Mouse (Mus musculus) Muller cell, postnatal 12 days (primary cell): ENCODE data around the gene Neu1.
A peak's percentile ranks its signal among the peaks of the same experiment; 100 is the strongest.
"Not testable (repeated sequence)": the region's sequence is repeated elsewhere in the genome, so short reads cannot be mapped to it uniquely, and the experiment has no call there.

Experiments
- DNase-seq: peaks from one replicate; pipeline ENCODE4 v3.0.0-alpha.2; 2015; ENCODE audit errors: inconsistent ontology term

Gene Neu1

DNA sequence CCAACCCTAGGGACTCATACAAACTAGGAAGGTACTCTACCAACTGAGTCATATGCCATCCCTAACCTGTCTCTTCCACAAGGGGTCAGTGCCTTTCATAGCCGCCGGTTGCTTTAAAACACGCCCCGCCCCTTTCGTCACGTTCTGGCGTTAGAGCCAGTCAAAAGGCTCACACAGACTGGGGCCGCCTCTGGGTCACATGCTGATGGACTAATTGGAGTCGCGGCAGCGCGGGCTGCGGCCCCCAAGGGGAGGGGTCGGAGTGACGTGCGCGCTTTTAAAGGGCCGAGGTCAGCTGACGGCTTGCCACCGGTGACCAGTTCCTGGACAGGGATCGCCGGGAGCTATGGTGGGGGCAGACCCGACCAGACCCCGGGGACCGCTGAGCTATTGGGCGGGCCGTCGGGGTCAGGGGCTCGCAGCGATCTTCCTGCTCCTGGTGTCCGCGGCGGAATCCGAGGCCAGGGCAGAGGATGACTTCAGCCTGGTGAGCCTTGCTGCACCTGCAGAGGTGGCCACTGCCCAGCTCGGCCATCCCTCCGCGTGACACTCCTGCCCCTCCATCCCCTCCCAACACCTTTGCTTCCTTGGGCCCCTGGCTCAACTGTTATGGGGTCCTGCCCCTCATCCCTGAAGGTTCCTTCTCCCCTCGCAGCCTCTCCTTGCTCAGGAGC lies at the start of gene Neu1:
Gene Neu1 (plus strand): TSS at position 193 of the 674 bp plus-strand sequence.
- peak; percentile 98 for DNase-seq

DNA sequence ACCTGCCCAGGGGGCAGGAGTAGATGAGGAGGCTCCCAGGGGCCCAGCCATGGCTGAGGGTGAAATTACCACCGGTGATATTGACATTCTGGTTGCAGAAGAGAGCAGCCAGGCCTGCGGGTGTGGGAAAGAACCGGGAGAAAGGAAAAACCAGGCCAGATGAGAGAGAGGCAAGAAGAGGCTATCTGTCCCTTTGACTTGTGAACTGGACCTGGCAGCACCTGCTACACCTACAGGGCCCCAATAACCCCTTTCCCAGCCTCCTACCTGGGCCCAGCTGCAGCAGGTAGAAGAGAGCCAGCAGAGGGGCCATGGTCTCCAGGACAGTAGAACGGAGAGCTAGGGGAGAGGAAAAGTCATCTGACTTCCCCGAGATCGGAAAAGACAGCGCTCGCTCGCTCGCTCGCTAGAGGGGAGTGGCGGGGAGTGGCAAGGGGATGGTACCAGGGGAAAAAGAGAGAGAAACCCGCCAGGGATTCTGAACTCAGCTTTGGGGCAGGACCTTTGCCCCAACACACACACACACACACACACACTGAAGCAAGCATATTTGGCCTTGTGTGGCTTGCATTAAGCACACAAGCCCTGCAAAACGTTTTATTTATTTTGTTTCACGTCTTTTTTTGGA lies 49.3 kb upstream of the Neu1 start, which contains the start of gene Gm20547:
Gene Gm20547 (minus strand): TSS at position 360 of the 628 bp plus-strand sequence.
- no peak for DNase-seq

DNA sequence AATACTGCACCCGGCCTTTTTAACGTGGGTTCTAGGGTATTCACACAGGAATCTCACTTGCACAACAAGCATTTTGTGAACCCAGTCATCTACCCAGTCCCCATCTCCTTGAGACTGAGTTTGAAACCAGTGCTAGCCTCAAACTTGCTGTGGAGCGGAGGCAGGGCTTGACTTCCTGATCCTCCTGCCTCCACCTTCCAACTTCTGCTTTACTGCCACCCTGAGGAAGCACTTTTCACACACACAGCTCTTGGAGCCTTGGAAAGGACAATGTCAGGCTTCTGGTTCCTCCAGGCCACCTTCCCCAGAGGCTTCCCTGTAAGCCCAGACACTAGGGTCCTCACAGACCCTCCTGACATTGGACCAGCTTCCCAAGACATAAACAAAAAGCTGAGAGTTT lies 47.7 kb upstream of the Neu1 start:
- no peak for DNase-seq

DNA sequence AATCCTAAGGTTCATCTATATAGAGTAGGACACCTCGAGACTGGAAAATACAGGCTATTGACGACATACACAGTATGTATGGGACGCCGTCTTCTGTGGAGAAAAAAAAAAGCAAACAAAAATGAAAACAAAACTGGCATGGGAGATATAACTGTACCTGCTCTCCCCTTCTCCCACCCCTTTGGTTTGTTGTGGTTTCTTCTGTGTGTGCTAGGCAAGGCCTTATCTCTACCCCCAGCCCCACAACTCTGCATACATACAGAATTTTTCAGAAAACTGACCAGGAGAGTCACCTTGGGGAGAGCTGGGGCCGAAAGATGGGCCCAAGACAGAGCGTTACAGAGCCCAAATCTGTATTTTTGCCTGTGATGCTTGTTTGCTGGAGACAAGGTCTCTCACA lies 46.3 kb upstream of the Neu1 start:
- DNase-seq = no peak

DNA sequence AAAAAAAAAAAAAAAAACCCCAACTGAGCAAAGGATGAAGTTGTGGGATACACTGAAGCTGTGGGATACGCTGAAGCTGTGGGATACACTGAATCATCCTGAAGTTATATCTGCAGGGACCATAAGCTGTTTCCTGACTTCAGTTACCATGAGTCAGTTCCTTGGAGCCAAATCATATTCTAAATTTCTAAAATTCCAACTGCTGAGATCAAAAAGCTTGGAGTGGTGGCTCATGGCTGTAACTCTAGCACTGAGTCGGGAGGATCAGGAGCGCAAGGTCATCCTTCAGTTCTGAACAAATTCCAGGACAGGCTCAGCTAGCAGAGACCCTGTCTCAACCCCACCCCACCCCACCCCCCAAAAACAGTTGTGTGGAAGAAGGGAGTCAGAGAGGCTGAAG lies 45.4 kb upstream of the Neu1 start:
- DNase-seq = peak; percentile 60

DNA sequence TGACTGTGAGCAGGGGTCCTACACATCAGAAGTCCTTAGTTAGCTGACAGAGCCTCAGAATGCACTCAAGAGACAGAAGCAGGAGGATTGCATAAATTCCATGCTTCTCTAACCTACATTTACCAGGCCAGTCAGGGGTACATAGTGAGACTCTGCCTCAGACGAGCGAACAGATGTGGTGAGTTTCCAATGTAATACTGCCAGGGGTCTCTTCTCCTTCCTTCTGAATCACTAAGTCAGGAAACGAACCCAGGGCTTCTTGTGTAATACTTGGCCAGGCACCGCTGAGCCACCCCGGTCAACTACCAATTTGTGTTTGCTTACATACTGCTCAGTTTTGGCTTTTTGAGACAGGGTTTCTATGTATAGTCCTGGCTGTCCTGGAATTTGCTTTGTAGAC lies 43.1 kb upstream of the Neu1 start:
- DNase-seq = no peak

DNA sequence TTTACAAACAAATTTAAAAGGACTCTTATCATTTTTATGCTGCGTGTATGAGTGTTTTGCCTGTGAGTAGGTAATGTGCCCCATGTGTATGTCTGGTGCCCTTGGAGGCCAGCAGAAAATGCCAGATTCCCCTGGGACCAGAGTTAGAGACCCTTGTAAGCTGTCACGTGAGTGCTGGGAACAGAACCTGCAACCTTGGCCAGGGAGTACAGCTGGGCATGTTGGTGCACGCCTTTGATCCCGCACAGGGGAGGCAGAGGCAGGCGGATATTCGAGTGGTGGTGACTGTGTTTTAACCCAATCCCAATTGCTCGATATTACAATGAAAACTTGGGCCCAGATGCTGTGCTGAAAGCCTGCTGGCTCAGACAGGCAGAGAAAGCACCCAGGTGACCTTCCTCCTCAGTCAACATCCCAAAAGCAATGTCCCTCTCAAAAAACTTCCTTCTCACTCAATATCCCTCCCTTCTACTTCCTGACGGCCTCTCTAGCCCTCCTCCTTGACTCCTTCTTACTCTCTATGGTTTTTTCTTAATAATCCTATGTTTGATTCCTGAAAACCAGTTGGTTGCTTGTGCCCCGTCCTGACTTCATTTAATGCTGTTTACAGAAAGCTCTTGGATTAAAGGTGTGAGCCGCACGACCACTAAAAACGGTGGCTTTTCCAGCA lies 40.8 kb upstream of the Neu1 start:
- DNase-seq = no peak

DNA sequence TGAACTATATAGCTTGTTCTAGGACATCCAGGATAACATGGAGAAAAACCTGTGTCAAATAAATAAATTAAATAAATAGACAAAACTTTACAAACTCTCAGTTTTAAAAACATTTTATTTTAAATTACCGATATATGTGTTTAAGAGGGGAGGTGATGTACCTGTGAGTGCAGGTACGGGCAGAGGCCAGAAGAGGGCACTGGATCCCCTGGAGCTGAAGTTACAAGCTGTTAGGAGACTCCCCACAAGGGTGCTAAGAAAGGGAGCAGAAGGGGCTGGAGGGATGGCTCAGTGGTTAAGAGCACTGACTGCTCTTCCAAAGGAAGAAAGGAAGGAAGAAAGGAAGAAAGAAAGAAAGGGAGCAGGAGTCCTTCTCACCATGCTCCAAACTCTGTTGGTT lies 39.7 kb upstream of the Neu1 start:
- no peak for DNase-seq

DNA sequence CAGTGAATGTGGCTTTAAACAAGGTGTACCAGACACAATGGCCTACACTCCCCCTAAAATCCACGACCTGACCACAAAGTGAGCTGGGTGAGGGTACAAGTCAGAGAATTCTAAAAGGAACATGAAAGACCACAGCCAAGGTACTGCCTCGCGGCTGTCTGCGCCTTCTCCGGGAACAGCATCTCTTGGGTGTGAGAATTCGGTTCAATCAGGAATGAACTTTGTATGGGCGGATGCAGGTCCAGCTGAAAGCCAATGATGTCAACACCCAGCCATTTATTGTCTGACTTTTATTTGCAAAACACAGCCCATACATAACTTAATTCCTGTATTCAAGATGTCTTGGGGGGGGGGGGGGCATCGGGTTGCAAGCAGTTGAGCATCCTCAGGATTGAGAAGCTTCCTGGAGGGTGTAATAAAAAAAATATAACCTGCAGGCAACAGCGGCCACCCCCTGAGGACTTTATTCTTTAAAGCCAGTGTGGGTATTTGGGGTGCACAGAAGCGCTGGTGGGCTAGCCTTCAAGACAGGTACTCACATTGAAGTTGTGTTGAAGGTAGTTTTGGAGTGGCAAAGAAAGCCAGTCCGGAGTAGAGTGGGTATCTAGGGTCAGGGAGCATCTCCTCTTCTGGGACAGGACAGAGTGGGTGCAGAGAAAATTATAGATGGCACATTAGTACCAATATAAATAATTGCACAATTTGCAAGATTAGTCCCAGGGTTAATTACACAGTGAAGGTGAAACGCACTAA lies 37.8 kb upstream of the Neu1 start:
- no peak for DNase-seq

DNA sequence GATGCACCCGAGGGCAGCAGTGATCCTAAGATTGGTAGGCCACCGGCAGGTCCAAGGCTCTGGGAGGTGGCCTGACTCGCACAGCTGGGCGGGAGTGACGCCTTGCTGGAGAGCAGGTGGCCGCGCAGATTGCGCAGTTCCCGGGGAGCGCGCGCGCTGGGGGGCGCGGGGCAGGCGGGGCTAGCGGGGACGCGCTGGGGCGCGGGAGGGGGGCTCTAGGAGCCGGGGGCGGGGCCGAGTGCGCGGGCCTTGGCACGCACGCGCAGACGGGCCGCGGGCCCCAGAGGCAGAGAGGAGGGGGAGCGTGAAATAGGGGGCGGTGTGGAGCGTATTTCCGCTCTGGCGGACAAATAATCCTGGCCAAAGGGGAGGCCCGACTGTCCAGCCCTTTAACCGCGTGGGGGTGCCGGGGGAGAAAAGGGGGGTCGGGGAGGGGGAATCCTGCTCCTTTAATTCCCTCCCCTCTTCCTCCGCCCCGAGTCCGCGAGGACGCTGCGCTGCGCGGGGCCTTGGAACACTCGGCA lies 36.9 kb upstream of the Neu1 start:
- peak; percentile 97 for DNase-seq

DNA sequence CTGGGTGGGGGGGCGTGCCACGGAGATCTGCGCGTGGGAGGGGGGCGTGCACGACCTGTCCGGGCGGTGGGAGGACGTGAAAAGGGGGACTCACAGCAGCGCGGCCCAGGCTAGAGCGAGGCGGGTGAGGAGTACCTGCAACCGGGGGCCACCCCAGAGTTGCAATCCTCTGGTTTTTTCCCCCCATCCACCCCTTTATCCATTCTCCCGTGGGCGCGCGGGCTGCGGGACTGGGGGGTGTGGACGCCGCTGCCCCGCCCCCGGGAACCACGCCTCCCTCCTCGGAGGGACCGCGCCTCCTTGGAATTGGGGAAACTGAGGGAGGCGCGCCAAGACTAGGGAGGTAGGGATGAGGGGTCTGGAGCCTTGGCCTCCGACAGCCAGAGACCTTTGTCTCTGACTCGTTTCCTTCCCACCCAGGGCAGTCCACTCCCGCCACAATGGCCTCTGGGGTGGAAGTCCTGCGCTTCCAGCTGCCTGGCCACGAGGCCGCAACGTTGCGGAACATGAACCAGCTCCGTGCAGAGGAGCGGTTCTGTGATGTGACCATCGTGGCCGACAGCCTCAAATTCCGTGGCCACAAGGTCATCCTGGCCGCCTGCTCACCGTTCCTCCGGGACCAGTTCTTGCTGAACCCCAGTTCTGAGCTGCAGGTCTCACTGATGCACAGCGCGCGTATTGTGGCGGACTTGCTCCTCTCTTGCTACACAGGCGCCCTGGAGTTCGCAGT lies 36.1 kb upstream of the Neu1 start:
- DNase-seq = peak; percentile 58

DNA sequence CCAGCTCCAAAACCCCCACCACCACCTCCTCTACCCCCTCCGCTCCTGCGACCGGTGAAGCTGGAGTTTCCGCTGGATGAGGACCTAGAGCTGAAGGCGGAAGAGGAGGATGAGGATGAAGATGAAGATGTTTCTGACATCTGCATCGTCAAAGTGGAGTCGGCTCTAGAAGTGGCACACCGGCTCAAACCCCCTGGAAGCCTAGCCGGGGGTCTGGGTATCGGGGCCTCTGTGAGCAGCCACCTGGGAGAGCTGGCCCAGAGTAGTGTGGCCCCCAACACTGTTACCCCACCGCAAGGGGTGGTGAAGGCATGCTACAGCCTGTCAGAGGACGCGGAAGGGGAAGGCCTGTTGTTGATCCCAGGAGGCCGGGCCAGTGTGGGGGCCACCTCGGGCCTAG lies 35.3 kb upstream of the Neu1 start:
- no peak for DNase-seq

DNA sequence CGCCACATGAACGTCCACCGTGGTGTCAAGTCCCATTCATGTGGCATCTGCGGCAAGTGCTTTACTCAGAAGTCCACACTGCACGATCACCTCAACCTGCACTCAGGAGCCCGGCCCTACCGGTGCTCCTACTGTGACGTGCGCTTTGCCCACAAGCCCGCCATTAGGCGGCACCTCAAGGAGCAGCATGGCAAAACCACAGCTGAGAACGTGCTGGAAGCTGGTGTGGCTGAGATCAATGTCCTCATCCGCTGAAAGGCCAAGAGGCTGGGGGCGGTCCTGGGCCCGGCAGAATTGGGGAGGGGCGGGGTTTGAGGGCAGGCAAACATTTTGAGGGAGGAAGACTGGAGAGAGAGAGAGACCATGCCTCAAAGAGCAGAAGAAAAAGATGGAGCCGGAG lies 34.7 kb upstream of the Neu1 start:
- no peak for DNase-seq

DNA sequence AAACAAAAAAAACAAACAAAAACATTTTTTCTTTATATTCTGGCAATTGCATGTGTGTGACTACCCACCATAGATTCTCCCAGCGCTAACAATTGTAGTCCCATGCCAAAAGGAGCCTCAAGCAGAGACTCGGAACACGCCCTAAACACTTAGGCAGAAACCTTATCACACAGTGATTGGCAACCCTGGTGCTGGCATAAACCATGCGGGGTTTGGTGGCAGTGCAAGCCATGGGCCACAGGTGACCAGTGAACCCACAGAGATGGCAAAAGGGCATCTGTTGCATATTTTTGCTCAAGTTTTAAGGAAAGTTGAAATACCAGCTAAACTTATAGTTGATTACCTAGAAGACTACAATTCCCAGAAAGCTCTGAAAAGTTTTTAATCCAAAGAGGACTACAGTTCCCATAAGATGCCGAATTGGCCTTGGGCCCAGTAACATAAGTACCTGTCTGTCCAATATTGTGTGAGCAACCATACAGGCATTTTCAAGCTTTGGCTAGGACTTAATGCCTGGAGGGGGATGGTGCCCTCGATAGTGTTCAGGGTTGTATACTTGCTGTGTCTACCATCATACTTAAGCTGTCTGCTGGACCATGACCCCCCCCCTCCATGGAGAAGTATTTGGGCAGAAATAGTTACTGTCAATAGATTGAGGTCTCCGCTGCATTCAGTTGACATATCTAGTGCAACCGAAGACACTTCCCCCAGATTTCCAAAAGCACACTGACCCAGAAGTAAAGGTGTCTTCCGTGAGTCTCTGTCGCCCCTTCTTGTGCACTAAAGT lies 33.5 kb upstream of the Neu1 start:
- DNase-seq = no peak

DNA sequence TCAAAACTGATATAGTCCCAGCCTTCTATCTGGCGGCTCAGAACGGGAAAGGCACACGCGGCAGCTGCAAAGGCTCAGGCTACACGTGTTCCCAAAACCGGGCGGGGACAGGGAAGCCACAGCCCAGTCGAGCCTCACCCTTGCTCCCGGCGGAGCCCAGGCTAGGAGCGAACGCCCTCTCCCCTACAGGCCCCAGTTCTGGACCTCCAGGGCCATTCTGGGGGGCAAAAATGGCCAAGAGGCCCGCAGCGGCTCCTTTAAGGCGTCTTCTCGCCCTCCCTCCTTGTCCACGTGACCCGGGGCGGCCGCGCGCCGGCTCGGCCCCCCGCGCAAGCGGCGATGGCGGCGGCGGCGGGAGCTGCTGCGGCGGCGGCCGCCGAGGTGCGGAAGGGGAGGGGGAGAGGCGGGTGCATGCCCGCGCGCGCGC lies 32.9 kb upstream of the Neu1 start, which contains the start of the genes C2 and Ehmt2:
Gene C2 (minus strand): TSS at position 106 of the 427 bp plus-strand sequence.
Gene Ehmt2 (plus strand): TSS at position 310 of the 427 bp plus-strand sequence.
- peak; percentile 88 for DNase-seq

DNA sequence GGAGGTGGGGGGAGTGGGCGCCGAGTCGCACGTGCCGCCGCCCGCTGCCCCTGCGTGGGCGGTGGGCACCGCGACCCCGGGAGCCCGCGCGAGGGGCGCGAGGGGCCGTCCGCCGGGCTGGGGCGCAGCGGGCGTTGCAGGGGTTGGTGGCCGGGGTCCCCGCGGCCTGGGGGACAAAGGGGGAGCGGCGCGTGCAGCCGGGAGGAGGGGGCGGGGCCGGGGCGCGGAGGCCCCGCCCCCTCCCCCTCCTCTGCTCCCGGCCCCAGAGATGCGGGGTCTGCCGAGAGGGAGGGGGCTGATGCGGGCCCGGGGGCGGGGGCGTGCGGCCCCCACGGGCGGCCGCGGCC lies 32.4 kb upstream of the Neu1 start:
- peak; percentile 43 for DNase-seq

DNA sequence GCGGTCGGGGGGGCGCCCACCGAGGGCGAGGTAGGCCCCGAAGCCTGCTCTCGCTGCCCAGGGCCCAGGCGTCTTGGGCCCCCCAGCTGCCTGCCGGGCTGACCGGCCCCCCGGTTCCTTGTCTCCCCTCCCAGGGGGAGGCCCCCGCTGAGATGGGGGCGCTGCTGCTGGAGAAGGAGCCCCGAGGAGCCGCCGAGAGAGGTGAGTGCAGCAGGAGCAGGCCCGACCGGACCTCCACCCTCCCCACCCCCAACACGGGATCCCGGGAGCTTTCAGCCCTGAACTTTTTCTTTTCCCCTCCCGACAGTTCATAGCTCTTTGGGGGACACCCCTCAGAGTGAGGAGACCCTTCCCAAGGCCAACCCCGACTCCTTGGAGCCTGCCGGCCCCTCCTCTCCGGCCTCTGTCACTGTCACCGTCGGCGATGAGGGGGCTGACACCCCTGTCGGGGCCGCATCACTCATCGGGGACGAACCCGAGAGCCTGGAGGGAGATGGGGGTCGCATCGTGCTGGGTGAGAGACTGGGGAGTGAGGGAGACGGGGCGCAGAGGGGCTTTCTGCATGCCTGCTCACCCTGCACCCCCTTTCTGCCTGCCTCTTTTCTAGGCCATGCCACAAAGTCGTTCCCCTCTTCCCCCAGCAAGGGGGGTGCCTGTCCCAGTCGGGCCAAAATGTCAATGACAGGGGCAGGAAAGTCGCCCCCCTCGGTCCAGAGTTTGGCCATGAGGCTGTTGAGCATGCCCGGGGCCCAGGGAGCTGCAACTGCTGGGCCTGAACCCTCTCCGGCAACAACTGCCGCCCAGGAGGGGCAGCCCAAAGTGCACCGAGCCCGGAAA lies 31.8 kb upstream of the Neu1 start:
- DNase-seq = peak; percentile 49

DNA sequence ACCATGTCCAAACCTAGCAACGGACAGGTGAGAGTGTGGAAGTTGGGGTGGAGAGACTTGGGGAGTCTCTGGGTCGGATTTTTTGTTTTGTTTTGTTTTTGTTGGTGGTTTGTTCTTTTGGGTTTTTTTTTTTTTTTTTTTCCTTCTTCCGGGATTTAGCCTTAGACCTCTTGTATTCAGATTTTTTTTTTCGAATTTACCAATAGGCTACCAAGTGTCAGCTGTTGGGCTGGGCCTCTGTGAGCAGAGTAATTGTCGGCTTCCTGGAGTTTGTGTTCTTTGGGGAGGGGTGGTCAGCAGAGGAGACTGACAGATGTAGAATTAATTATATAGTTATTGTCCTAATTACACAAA lies 31.2 kb upstream of the Neu1 start:
- DNase-seq = no peak

DNA sequence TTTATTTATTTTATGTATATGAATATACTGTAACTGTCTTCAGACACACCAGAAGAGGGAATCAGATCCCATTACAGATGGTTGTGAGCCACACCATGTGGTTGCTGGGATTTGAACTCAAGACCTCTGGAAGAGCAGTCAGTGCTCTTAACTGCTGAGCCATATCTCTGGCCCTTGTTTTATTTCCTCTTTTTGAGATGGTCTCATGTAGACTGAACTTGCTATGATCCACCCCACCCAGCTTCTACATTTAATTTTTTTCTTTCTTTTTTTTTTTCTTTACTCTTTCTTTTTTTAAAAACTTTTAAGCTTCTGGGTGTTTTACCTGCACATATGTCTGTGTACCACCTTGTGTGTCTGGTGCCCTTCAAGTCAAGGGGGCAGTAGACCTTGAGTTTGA lies 30.2 kb upstream of the Neu1 start:
- DNase-seq = not testable (repeated sequence)

DNA sequence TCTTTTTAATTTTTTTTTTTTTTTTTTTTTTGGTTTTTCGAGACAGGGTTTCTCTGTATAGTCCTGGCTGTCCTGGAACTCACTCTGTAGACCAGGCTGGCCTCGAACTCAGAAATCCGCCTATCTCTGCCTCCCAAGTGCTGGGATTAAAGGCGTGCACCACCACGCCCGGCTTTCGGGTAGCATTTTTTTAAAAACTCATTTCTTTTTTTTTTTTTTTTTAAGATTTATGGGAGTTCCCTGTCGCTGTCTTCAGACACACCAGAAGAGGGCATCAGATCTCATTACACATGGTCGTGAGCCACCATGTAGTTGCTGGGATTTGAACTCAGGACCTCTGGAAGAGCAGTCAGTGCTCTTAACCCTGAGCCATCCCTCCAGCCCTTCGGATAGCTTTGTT lies 29.1 kb upstream of the Neu1 start:
- DNase-seq = not testable (repeated sequence)
